Mouse (Mus musculus) embryonic facial prominence, embryonic 12.5 days (tissue): ENCODE data around the gene Nhsl1. TPM values are rescaled to one million over a fixed set of nuclear protein-coding genes. Genes with fewer than 3 reads are reported as not detected.
A peak's percentile ranks its signal among the peaks of the same experiment; 100 is the strongest.

Source experiments
- ATAC-seq: fragments of 200-750 bp; cut with Nextera tagmentation; 2 replicates; pipeline ENCODE4 v1.8.0; 2017; ENCODE audit not compliant: insufficient number of reproducible peaks, insufficient read depth, low FRiP score, low TSS enrichment
- H3K27ac ChIP-seq: fragments of 300-500 bp; sonication (generic); 2 replicates; pipeline ENCODE4 v1.5.1; 2016; ENCODE audit warnings: mild to moderate bottlenecking
- H3K27me3 ChIP-seq: fragments of 300-500 bp; sonication (generic); 2 replicates; pipeline ENCODE4 v1.6.1; 2016; ENCODE audit warnings: mild to moderate bottlenecking, moderate library complexity
- H3K36me3 ChIP-seq: fragments of 300-500 bp; sonication (generic); 2 replicates; pipeline ENCODE4 v1.6.1; 2016; ENCODE audit warnings: mild to moderate bottlenecking
- H3K4me1 ChIP-seq: fragments of 300-500 bp; sonication (generic); 2 replicates; pipeline ENCODE4 v1.6.1; 2016
- H3K4me2 ChIP-seq: fragments of 300-500 bp; sonication (generic); replicated peaks from 2 replicates; pipeline ENCODE4 v1.6.1; 2016; ENCODE audit warnings: mild to moderate bottlenecking, moderate library complexity
- H3K4me3 ChIP-seq: fragments of 300-500 bp; sonication (generic); 2 replicates; pipeline ENCODE4 v1.5.1; 2016; ENCODE audit warnings: mild to moderate bottlenecking
- H3K9ac ChIP-seq: fragments of 300-500 bp; sonication (generic); 2 replicates; pipeline ENCODE4 v1.6.1; 2016; ENCODE audit warnings: mild to moderate bottlenecking, moderate library complexity
- H3K9me3 ChIP-seq: fragments of 300-500 bp; sonication (generic); 2 replicates; pipeline ENCODE4 v1.6.1; 2016; ENCODE audit warnings: mild to moderate bottlenecking, moderate library complexity
- WGBS: fragments of 180-500 bp; shearing (Covaris S2); methylation state at CpG from one replicate; pipeline ENCODE4 v1.1.7; 2016; 5-methylcytosine and 5-hydroxymethylcytosine counted together
- polyA plus RNA-seq: library from polyadenylated mRNA; unstranded; fragments of >200 nt; fragmentation: Nextera tagmentation; extraction: Ambion mirVana; gene quantifications from 2 replicates; pipeline ENCODE4 v1.2.1, GENCODE M21; 2016

The Nhsl1 gene
- polyA plus RNA-seq, 1 experiment from 2014 or later: 10.2 TPM

- Histone ChIP-seq H3K9ac (no peak overlapping the region), H3K9me3 (no peaks in the 10 kb centered on the region), H3K4me3 (no peak overlapping the region), H3K27ac (0 out of 2 replicates have a peak overlapping the region, but pooled peaks have one; percentile 0), H3K4me2 (no peak overlapping the region), H3K36me3 (no peaks in the 10 kb centered on the region), H3K4me1 (peaks cover 13% of the 10 kb centered on the region), H3K27me3 (no peaks in the 10 kb centered on the region)
- ATAC-seq: no peak
- WGBS: 43% methylated on average over 3 of the region's 3 CpGs
Measured at GRCm38 (mm10) chr10:18375301-18375700, 56.5 kb downstream of the Nhsl1 start.

DNA sequence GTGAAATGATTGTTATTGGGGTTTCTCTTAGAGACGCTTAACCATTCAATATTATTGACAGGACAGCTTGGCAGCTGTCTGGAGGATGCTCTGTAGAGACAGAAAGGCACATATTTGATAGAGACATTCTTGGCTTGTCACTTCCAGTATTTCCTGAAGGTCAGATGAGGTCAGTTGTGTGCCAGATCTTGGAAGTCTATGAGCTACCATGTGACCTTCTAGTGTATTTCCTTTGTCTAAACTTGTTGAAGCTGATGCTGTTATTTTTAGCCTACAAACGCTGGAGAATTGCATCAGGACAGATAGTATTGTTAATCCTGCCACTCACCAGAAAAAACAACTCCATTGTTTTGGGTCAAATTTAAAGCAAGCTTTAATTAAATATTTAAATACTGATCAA lies 66.0 kb downstream of the Nhsl1 start:
- Histone ChIP-seq H3K9ac (no peak overlapping the region), H3K9me3 (no peaks in the 10 kb centered on the region), H3K4me2 (no peak overlapping the region), H3K27me3 (no peaks in the 10 kb centered on the region), H3K36me3 (no peaks in the 10 kb centered on the region), H3K4me3 (no peak overlapping the region), H3K4me1 (0 out of 2 replicates have a peak, but pooled peaks cover 9% of the 10 kb centered on the region), H3K27ac (no peak overlapping the region)
- ATAC-seq: no peak
- WGBS: 72% methylated on average over 2 of the region's 2 CpGs

DNA sequence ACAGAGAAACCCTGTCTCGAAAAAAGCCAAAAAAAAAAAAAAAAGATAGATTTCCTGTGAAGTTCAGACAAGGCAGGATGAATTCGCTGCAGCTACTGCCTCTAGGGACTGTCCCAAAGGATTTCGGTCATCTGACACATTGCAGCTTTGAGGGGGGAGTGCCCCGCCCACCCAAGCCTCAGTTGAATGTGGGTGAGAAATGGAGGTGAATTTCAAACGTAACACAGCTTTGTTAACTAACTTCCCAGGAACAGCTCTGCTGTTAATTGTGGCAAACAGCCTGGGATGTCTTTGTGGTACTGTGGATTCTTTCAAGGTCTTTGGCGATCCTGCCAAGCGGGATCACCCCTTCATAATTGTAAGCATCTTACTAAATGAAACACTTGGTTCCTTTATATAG lies 67.4 kb downstream of the Nhsl1 start:
- Histone ChIP-seq H3K9ac (no peak overlapping the region), H3K4me2 (no peak overlapping the region), H3K27ac (no peak overlapping the region), H3K36me3 (no peaks in the 10 kb centered on the region), H3K4me3 (no peak overlapping the region), H3K9me3 (no peaks in the 10 kb centered on the region), H3K27me3 (no peaks in the 10 kb centered on the region), H3K4me1 (0 out of 2 replicates have a peak, but pooled peaks cover 9% of the 10 kb centered on the region)
- WGBS: 59% methylated on average over 7 of the region's 7 CpGs
- ATAC-seq: no peak

GRCm38 (mm10) chr10:18388784-18389575 lies 70.2 kb downstream of the Nhsl1 start:
- H3K4me3 ChIP-seq: no peak overlapping the region
- no peak overlapping the region for H3K9ac ChIP-seq
- H3K9me3 ChIP-seq: no peaks in the 10 kb centered on the region
- H3K27ac ChIP-seq: 0 out of 2 replicates have a peak overlapping the region, but pooled peaks have one; percentile 41
- WGBS: 34% methylated on average over 10 of the region's 10 CpGs
- peak; percentile 41; the same call in 1 of the 2 replicates for ATAC-seq
- 0 out of 2 replicates have a peak, but pooled peaks cover 4% of the 10 kb centered on the region for H3K4me1 ChIP-seq
- no peaks in the 10 kb centered on the region for H3K27me3 ChIP-seq
- H3K36me3 ChIP-seq: no peaks in the 10 kb centered on the region
- no peak overlapping the region for H3K4me2 ChIP-seq

DNA sequence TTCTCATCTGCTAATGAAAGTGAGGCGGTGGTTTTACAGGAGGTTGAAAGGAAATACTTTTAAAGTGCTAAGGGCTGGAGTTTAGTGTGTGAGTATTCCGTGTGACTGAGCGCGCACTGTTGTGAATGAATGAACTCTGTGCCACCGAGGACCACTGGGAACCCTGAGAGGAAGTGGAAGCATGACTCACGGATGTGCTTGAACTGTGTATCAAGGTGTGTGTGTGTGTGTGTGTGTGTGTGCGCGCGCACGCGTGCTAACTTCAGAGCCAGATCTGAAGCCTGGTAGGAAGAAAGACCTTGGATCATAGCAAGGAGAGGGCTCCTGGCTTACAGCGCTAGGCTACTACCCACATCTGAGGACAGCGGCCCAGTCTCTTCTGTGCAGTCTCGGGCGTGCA lies 71.2 kb downstream of the Nhsl1 start:
- H3K4me2 ChIP-seq: no peak overlapping the region
- H3K36me3 ChIP-seq: no peaks in the 10 kb centered on the region
- H3K4me1 ChIP-seq: 0 out of 2 replicates have a peak, but pooled peaks cover 4% of the 10 kb centered on the region
- no peak overlapping the region for H3K9ac ChIP-seq
- no peak overlapping the region for H3K27ac ChIP-seq
- ATAC-seq: no peak
- H3K27me3 ChIP-seq: no peaks in the 10 kb centered on the region
- WGBS: 86% methylated on average over 15 of the region's 15 CpGs
- no peak overlapping the region for H3K4me3 ChIP-seq
- H3K9me3 ChIP-seq: no peaks in the 10 kb centered on the region

DNA sequence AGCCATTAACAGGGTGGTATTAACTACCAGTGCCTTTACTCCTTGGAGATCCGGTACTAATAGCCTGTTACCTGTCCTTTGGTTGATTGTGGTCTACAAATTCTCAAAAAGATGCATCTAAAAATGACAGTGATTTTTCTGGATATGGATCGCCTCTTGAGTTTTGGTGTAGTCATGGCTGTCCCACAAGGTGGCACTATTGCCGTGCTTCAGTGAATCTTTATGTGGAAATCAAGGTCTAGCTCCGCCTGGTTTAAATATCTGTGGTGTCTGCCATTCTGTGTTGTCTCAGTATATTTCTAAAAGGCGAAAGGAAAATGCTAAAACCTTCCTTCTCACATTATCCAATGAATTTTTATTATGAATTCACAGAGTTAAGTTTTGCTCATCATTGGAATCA lies 72.8 kb downstream of the Nhsl1 start:
- H3K27ac ChIP-seq: no peak overlapping the region
- H3K9me3 ChIP-seq: no peaks in the 10 kb centered on the region
- no peak overlapping the region for H3K4me2 ChIP-seq
- ATAC-seq: no peak
- no peaks in the 10 kb centered on the region for H3K27me3 ChIP-seq
- no peaks in the 10 kb centered on the region for H3K36me3 ChIP-seq
- no peak overlapping the region for H3K4me3 ChIP-seq
- 0 out of 2 replicates have a peak, but pooled peaks cover 4% of the 10 kb centered on the region for H3K4me1 ChIP-seq
- WGBS: 40% methylated on average over 5 of the region's 5 CpGs
- no peak overlapping the region for H3K9ac ChIP-seq

GRCm38 (mm10) chr10:18392268-18392667 lies 73.5 kb downstream of the Nhsl1 start:
- Histone ChIP-seq H3K4me1 (0 out of 2 replicates have a peak, but pooled peaks cover 4% of the 10 kb centered on the region), H3K36me3 (no peaks in the 10 kb centered on the region), H3K27ac (no peak overlapping the region), H3K4me3 (no peak overlapping the region), H3K9ac (no peak overlapping the region), H3K27me3 (no peaks in the 10 kb centered on the region), H3K9me3 (no peaks in the 10 kb centered on the region), H3K4me2 (no peak overlapping the region)
- WGBS: 70% methylated on average over 6 of the region's 6 CpGs
- ATAC-seq: no peak

- Histone ChIP-seq H3K27ac (no peak overlapping the region), H3K4me2 (no peak overlapping the region), H3K4me3 (no peak overlapping the region), H3K9ac (no peak overlapping the region), H3K4me1 (0 out of 2 replicates have a peak, but pooled peaks cover 3% of the 10 kb centered on the region), H3K9me3 (no peaks in the 10 kb centered on the region), H3K27me3 (no peaks in the 10 kb centered on the region), H3K36me3 (no peaks in the 10 kb centered on the region)
- WGBS: 51% methylated on average over 3 of the region's 3 CpGs
- no peak for ATAC-seq
Measured at GRCm38 (mm10) chr10:18393740-18394139, 75.0 kb downstream of the Nhsl1 start.

GRCm38 (mm10) chr10:18394270-18394669 lies 75.5 kb downstream of the Nhsl1 start:
- 76% methylated on average over 7 of the region's 7 CpGs for WGBS
- no peaks in the 10 kb centered on the region for H3K4me1 ChIP-seq
- H3K9ac ChIP-seq: no peak overlapping the region
- ATAC-seq: no peak
- no peak overlapping the region for H3K4me2 ChIP-seq
- no peaks in the 10 kb centered on the region for H3K27me3 ChIP-seq
- no peak overlapping the region for H3K4me3 ChIP-seq
- no peaks in the 10 kb centered on the region for H3K36me3 ChIP-seq
- no peaks in the 10 kb centered on the region for H3K9me3 ChIP-seq
- no peak overlapping the region for H3K27ac ChIP-seq

DNA sequence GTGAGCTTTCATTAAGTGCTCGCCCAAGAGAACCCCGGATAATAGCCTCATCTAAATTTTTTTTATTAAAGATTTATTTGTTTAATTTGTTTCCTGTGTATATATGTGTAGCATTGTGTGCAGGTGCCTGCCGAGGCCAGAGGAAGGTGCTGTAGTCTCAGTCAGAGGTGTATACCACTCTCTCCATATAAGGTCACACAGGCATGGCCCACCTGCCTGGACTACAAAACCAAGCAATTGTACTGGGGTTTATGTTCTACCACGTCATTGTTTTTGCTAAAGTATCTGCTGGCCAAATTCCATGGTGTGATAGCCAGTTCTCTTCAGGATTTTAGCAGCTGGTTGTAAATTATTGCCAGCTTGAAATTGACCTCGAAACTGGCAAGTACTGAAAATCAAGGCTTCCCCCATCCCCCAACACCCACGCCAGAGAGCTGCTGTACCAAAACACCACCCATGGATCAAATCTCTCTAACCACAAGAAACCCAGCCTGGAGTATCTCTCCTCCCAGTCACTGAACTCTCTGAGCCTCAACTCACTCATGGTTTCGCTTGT lies 81.4 kb downstream of the Nhsl1 start:
- H3K36me3 ChIP-seq: no peaks in the 10 kb centered on the region
- H3K4me3 ChIP-seq: no peak overlapping the region
- H3K27ac ChIP-seq: no peak overlapping the region
- WGBS: 67% methylated on average over 7 of the region's 7 CpGs
- H3K9me3 ChIP-seq: no peaks in the 10 kb centered on the region
- no peaks in the 10 kb centered on the region for H3K27me3 ChIP-seq
- no peak overlapping the region for H3K9ac ChIP-seq
- peaks cover 8% of the 10 kb centered on the region; the same call in 1 of the 2 replicates for H3K4me1 ChIP-seq
- ATAC-seq: no peak
- H3K4me2 ChIP-seq: no peak overlapping the region

- Histone ChIP-seq H3K36me3 (no peaks in the 10 kb centered on the region), H3K27ac (no peak overlapping the region), H3K4me3 (no peak overlapping the region), H3K4me1 (peaks cover 8% of the 10 kb centered on the region; the same call in 1 of the 2 replicates), H3K27me3 (no peaks in the 10 kb centered on the region), H3K4me2 (no peak overlapping the region), H3K9ac (no peak overlapping the region), H3K9me3 (no peaks in the 10 kb centered on the region)
- 81% methylated on average over 8 of the region's 8 CpGs for WGBS
- no peak for ATAC-seq
Measured at GRCm38 (mm10) chr10:18400998-18401397, 82.2 kb downstream of the Nhsl1 start.

DNA sequence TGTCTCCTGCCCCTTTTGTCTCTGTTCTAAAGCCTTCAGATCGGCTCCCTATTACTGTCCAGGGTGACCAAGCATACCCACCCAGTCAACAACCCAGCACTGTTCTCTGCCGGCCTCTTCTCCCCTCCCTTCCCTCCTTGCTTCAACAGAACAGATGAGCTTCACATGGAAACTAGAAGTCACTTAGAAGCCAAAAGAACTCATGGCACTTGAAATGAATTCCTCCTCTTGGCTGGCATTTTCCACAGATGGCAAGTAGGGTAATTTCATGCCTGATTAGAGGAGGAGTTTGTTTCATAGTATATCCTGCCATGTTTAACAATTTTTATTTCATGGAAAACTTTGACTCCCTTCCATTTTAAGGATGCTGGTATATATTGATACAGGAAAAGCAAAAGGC lies 85.2 kb downstream of the Nhsl1 start:
- H3K4me1 ChIP-seq: peaks cover 20% of the 10 kb centered on the region
- no peak overlapping the region for H3K4me2 ChIP-seq
- ATAC-seq: no peak
- no peak overlapping the region for H3K9ac ChIP-seq
- no peaks in the 10 kb centered on the region for H3K9me3 ChIP-seq
- H3K27me3 ChIP-seq: no peaks in the 10 kb centered on the region
- no peaks in the 10 kb centered on the region for H3K36me3 ChIP-seq
- no peak overlapping the region for H3K4me3 ChIP-seq
- WGBS: 42% methylated on average over 2 of the region's 2 CpGs
- H3K27ac ChIP-seq: no peak overlapping the region
